Mouse (Mus musculus) embryo, embryonic 11.5 days (tissue): ENCODE measurements at regions not wholly inside any gene's neighbourhood (a gene's known extent, or its start where the extent isn't known, plus 50 kb on each side); places are given as distances from the start of the nearest gene placed in this dataset.

Source experiments
- DNase-seq: peaks from one replicate; pipeline ENCODE4 v3.0.0-alpha.2; 2012; ENCODE audit warnings: low read depth, low spot score

DNA sequence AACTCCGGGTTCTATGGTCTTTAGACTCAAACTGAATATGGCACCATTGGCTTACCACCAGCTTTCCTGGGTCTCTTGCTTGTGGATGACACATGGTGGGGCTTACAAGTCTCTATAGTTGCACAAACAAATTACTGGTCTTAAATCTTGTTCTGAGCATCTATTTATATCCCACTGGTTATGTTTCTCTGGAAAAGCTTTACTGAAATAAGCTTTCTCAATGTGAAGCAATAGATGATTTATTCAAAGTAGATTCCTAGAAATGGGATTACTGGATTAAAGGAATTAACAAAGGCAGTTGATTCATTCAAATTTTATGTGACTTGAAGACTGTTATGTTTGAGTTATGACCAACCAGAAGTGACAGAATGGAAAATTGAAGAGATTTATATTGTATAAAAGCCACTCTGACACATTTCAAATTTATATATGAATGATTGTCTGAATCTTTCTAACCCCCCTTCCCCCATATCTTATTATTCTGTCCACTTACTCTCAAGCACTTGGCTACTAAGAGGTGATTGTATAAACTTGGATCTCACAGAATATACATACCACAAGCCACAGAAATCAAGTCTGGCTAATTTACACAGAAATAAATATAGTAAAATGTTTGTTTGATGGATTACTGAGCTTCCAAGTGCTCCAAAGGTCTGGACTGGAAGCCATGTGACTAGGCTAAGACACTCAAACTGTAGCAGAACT, 113.4 kb upstream of the C1qtnf3 start:
- no peak for DNase-seq

DNA sequence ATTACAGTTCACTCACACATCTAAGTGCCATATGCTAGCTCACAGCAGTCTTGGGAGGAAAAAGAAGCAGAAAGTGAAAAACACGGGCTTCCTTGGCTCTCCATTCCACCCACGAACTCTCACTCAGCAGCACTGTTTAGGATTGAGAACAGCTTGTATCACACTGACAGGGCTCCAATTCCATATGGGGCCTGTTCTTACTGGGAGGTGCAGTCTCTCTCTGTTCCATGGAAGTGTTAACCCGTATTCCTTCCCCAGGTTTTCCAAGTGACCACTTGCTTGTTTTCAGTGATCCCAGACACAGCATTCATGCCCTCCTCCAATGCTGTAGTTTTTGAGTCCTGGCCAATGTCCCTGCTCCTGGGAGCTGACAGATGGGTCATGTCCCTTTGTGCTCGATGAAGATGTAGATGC, 111.5 kb upstream of the C1qtnf3 start:
- no peak for DNase-seq

DNA sequence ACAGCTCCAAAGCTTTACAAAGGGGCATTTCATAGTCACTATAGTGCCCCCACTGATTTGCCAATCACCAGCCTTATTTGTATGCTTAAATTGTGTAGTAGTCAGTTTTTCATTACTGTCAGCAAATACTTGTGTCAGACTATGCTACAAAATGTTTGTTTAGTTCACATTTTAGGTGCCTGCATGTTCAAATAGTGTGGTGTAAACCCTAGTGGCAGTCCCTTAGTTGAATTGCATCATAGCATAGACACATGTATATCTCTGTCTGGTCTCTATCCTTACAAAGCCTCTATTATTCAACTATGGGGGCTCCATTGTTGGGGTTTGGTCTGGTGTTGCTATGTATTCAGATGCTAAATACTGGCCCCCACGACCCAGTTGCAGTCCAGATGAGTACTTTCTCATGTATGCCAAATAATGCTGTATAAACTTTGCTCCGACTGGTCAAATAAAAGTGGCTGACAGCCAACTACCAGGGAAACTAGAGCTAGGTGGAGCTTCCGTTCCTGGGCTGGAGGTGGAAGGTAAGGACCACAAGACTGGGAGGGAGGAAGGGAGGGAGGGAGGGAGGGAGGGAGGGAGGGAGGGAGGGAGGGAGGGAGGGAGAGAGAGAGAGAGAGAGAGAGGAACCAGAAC, 109.0 kb upstream of the C1qtnf3 start:
- no peak for DNase-seq

DNA sequence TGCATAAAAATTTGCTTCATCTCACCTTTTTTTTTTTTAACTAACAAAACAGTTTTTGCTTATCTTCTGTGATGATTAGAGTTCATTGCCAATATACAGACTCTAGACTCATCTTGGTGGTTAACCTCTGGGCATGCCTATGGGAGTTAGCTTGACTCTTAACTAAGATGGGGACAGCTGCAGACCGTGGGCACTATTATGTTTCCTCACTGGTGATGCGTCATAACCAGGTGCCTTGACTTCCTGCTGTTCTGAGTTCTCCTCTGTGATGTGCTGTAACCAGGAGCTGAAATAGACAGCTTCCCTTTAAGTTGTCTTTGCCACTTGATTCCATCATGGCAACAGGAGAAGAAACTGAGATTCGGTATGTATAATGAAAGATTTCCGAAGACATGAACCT, 105.4 kb upstream of the C1qtnf3 start:
- no peak for DNase-seq

DNA sequence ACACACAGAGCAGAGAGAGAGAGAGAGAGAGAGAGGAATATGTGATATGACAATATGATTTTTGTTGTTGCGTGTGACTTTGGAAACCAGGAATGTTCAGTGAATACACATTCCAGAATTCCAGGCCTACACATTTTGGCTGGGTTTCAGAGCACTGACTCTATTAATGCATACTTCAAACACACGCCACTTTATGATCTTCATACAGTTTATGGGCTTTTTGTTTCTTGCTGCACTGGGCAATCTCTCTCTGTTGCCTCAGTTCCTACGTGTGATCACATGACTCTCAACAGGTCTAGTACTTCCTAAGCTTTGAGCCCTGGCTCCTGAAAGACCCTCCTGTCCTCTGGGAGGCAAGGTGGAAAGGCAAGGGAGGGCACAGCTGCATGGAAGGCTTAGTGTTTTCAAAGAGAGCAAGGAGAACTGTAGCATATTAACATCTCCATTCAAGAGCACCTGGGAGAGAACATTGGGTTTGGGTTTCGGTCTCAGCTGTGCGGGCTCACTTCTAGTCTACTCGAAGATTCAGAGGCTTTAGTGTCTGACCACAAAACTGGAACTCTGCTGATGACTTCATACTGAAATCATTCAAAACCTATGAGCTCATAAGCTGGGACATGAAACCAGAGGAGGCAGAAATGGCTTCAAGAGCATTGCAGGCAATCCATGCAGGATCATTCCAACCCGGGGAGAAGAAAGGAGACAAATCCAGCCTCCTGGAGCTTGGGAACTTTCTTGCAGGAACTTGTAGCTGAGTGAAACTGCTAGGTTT, 87.9 kb upstream of the C1qtnf3 start:
- DNase-seq = no peak

DNA sequence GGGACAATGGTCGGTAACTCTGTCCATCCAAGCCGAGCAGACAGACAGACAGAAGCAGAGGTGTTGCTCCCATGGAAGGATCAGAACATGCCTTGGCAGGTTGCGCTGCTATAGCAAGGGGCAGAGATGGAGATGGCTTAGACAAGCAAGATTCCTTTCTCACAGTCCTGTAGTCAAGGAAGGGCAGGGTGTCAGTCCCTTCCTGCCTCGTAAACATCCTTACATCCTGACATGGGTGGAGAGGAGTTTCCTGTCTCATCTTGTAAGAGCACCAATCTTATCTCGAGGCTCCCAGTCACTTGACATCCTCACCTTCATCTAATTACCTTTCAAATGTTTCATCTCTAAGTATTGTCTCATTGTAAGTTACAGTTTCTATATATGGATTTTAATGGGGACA, 87.0 kb upstream of the C1qtnf3 start:
- DNase-seq = no peak

DNA sequence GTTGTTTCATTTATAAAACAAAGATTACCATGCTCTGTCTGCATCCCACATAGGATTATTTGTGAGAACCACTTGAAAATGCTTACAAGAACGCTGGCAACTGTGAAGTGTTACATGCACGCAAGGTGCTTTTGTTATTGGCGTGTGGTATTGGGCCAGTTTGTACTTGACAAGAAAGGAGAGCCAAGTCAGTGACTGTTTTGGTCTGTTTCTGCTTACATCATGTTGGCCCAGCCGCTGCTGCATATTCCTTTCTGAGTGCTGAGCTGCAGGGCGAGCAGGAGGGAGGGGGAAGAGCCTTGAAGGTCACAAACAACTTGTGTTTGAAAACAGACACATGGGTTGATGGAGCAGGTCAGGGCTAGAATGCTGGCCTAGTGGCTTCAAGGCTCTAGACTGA, 85.3 kb upstream of the C1qtnf3 start:
- DNase-seq = no peak

DNA sequence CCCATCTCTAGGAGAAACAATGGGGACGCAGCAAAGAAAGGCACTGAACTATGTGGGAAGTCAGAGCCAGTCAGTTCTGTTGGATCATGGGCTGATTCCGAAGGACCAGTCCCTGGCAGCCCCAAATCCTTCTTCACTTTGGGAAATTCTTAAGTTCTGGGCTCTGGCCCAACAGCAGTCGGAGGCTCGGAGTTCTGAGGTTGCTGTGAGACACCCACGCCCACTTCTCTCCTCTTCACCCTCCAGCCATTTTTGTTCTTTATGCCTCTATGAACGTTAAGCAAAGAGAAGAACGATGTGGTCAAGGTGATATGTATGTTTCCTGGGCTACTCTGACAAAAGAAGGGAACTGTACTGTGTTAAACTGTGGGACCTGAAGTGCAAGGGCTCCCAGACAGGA, 84.0 kb upstream of the C1qtnf3 start:
- no peak for DNase-seq

DNA sequence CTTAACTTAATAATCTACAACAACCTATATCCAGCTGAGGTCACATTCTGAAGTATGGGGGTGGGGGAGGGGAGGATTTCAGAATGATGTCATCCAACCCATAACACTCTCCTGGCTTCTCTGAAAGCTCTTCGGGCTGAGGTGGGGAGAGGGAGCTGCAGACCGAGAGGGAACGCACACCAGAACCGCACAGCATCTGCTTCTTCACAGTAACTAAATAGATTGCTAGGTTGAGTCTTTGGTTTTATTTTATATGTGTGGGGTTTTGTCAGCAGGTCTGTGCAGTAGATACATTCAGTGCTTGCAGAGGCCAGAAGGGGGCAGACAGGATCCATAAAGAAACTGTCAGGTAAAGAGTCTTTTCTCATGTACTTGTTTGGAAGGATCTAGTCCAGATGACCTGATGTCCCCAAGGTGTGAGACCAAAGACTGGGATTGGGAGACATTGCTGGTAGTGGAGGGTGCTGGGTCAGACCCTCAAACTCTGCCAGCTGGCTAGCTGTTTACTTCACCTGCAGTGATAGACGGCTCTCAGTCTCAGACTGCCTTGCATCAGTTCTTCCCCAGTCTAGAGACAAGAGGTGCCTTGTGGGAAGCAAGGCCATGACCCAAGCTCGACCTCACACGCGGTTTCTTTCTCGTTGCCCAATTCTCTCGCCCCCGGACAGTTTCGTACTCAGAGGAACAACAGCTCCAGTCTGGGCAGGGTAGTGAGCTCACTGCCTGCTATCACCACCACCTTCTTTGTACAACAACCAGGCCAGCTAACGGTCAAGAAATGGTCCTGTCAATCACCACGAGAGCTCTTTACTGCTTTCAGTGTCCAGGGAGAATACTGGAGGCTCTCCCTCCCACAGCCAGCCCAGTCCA, 83.2 kb upstream of the C1qtnf3 start:
- DNase-seq = no peak

DNA sequence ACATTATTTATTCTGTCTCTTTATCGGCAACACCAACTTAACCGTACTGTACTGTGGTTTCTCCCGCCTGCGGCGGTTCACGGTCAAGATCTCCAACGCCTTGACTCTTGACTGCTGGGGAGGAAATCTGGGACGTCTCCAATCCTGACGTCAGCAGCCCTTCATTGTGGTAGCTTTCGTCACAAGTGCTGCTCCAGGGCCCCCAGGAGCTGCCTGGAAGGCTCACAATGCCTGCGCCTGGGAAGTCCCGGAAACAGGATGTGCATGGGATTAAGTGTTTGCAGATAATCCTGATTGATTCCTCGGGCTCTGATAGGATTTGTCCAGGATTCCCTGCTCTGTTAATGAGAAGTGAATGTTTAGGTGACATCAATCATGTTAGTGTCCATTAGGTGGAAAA, 82.3 kb upstream of the C1qtnf3 start:
- DNase-seq = no peak

DNA sequence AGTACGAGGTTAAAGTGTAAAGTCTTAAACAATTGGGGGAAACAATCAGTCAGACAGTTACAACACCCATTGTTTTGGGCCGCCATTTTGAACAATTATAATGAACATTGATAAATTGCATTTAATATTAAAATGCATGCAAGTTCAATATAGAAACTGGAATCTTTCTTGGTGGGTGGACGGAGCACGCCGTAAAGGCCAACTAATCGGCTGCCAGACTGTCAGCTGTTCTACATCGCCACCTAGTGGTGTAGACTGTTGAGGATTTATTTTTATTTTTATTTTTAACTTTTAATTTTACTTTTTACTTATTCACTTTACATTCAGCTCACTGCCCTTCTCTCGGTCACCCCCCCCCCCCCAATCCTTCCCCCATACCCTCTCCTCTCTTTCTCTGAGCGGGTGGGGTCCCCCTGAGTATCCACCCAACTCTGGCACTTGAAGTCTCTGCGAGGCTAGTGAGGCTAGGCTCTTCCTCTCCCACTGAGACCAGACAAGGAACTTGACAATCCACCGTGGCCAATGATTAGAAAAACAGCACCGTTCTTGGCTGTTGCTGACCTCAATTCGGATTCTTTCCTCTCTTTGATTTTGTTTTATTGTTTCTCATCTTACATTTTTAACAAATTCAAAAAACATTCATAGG, 79.7 kb upstream of the C1qtnf3 start:
- no peak for DNase-seq

DNA sequence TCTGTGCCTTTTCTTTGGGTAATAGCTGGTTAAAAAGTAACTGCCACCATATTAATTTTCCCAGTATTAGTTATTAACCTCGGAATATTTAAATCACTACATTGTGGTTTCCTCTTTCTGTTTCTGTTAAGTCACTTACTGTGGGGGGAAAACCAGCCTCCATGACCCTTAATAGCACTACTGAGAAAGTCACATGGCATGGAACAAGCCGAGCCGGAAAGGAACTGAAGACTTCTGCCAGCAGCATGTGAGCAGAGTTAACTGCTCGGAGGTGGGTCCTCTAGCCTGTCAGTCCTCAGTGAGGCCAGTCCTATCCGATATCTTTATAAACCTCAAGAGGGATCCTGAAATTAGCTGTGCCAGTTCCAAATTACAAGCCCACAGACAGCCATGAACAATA, 75.8 kb upstream of the C1qtnf3 start:
- DNase-seq = no peak

DNA sequence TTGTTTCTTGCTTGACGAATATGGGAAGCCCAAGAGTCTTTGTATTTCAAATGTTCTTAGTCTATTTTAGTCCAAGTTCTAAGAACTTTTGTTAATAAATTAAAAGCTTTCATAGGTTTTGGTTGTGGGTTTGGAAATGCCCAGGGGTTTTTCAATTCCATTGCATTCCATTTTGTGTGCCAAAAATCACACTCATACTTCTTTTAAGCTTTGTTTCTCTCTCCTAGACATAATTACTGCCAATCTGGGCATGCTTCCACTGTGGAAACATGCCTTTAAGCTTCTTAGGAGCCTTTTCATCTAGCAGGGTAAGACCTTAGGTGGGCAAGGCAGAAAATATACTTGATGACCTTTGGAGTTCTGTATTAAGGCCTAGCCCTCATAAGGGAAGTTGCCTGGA, 70.4 kb upstream of the C1qtnf3 start:
- no peak for DNase-seq

DNA sequence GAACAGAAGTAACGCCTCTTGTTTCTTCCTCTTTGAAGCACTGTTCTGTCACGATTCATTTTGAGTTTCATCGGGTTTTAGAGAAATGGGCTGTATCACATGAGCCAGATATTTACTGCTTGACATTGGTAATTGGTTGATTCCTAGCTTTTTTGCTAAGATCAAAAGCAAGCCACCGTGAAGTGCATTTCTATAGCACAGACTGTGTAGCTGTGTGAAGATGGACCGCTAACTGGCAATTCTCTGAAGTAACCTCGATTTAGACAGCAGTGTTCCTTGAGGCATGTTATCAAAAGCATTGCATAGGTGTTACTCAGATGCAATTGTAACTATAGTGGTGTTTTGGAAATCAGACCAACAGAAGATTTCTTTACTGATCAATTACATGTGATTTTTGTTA, 64.1 kb upstream of the C1qtnf3 start:
- DNase-seq = no peak

DNA sequence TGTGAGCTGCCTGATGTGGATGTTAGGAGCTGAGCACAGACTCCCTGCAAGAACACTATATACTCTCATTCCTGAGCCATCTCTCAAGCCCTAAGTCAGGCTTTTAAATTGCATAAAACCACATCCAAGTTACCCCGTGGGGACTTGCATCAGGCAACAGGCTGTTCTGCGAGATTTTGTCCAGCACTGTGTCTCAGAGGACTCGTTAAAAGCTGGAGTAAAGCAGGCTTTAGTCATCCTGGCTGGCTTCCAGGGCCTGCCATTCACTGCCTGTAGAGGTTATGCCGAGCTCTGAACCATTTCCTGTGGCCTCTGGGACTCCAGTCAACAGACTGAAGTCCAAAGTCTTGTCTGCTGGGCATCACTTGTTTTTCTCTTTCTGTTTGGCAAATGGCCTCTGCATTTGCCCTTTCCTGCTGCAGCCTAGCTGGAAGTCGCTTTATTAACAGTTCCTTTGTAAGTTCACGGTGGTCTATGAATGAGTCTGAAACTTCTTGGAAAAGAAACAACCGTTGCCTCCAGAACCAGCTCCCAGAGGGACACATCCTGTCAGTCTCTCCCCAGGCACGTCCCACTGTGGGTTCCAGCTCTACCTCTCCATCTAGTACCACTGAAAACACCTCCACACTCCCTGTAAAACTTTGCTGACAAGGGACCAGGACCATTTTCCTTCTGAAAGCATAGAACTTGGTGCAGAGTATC, 61.8 kb upstream of the C1qtnf3 start:
- no peak for DNase-seq

DNA sequence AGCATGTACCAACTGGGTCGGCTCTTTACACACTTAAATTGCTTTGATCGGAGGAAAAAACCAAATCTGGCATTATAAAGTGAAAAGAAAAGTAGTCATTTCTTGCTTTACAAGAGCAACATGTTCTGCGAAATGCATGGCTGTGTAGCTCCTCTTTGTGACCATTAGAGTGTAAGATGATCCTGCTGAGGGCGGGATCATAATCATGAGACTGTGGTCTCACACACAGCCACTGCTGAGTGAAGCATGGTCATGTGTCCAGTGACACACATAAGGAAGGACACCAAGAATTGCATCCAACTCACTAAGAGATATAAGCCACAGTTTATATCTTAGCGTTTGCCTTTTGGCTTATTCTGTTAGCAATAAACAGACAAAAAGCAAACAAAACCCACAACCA, 53.8 kb upstream of the C1qtnf3 start:
- no peak for DNase-seq

DNA sequence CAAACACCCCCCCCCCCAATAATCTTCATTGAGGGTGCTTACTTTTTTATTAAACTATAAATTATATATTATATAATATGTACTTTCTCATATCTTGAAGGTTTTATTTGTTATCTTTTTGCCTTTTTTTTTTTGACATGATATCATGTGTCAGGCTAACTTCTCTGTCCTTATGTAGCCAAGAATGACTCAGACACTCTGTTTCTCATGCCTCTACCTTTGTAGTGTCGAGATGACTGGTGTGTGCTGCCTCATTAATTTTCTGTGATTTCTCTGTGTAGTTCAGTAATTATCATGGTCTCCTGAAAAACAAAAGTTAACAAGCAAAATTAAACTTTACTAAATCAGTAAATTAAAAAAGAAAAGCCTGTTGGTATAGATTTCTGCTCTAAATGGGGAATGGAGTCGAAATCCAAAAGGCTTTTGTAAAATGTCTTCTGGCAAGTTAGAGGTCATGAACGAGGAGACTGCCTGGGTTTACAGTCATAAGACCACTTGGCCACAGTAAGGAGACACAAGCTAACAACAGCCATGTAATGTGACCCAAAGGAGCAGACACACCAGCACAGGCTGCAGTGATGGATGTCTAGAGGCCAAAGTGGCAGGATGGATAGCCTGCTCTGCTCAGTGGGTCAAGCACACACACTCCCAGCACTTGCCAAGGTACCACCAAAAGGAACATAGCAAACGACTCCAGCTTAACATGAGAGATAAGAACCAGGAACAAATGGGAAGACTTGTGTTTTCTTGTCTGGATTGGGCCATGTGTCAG, 53.2 kb upstream of the C1qtnf3 start:
- no peak for DNase-seq

DNA sequence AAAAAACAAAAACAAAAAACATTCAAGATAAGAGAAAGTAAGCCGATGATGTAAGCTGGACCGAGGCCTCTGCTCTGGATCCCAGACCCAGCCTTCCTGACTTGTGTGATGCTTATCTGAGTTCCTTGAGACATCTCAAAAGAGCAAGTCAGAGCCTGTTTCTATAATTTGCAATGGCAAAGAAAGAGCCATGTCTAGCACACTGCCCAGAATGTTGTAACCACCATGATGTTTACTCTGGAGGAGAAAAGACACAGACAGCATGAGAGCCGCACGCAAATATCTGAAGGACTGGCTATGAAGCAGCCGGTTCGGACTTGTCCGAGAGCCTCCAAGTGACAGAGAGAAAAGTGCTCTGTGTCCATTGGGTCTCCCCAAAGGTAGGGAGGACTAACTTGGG, 52.2 kb upstream of the C1qtnf3 start:
- DNase-seq = no peak

DNA sequence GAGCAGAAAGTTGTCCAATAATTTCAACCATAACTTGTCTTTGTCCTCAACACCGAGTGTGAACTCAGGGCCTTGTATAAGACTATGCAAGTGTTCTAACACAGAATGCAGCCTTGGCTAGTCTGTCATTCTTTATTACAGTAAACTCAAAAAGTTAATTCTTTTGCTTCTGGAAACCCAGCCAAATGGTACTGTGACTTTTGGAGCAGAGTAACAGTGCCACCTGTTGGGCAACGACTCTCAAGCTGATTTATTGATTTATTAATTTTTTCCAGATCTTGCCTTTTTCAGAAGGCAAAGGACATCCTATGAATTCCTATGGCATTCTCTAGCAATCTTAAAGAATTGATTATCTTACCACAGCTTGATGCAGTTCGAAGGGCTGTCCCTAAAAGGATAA, 51.1 kb upstream of the C1qtnf3 start:
- peak; percentile 34 for DNase-seq

DNA sequence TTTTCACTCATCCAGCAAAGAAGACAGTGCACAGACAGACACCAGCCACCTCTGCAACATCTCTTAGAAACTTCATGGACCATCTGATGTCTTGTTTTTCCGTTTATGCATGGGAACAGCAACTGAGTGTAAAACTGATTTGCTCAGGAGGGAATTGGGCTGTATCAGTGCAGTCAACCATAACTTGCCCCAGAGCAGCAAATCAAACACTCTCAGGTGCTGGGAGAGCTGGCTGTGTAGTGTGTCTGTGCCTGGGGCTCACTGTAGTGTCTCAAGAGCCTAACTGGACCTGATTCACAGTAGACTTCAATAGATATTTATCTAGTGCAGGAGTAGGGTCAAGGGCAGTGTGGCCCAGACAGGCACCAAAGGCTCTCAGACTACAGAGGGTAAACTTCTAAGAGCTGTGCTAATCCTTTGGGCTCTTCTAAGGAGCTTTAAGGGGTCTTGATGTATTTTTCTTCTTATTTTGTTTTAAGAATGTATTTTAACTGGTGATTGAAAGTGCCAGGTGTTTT, 50.3 kb upstream of the C1qtnf3 start:
- DNase-seq = no peak
